Mouse (Mus musculus) heart, embryonic 14.5 days (tissue): ENCODE measurements around the gene Lhx2. TPM values are rescaled to one million over a fixed set of nuclear protein-coding genes. Genes with fewer than 3 reads are reported as not detected.
A peak's percentile ranks its signal among the peaks of the same experiment; 100 is the strongest.

ENCODE experiments used
- ATAC-seq: fragments of 200-750 bp; cut with Nextera tagmentation; 2 replicates; pipeline ENCODE4 v1.8.0; 2017; ENCODE audit warnings: low read depth, moderate TSS enrichment; ENCODE audit not compliant: insufficient number of reproducible peaks, insufficient read depth, low FRiP score
- H3K27ac ChIP-seq, 2 experiments: fragments of 200-500 bp in 1 of 2; fragments of 300-500 bp in 1 of 2; sonication (generic) in 1 of 2; replicated peaks in 1 of 2; 2 replicates each; pipeline ENCODE4 v1.5.1; 2012 to 2014; ENCODE audit warnings: low read depth in 2 of 2, low read length in 2 of 2, control low read depth in 1 of 2, mild to moderate bottlenecking in 1 of 2, mixed read lengths in 1 of 2; ENCODE audit not compliant: control insufficient read depth in 1 of 2, insufficient read depth in 1 of 2
- H3K27me3 ChIP-seq: fragments of 300-500 bp; sonication (generic); 2 replicates; pipeline ENCODE4 v1.6.1; 2014; ENCODE audit warnings: mild to moderate bottlenecking, low read length, control low read depth; ENCODE audit not compliant: control insufficient read depth, insufficient read depth
- H3K36me3 ChIP-seq: fragments of 300-500 bp; sonication (generic); 2 replicates; pipeline ENCODE4 v1.6.1; 2014; ENCODE audit warnings: mild to moderate bottlenecking, control low read depth, low read length, mixed read lengths; ENCODE audit not compliant: control insufficient read depth, insufficient read depth
- H3K4me1 ChIP-seq, 2 experiments: fragments of 200-500 bp in 1 of 2; fragments of 300-500 bp in 1 of 2; sonication (generic) in 1 of 2; 2 replicates each; pipeline ENCODE4 v1.6.1; 2012 to 2014; ENCODE audit warnings: low read length in 2 of 2, control low read depth in 1 of 2, mixed read lengths in 1 of 2; ENCODE audit not compliant: control insufficient read depth in 2 of 2, insufficient read depth in 2 of 2
- H3K4me2 ChIP-seq: fragments of 300-500 bp; sonication (generic); 2 replicates; pipeline ENCODE4 v1.6.1; 2014; ENCODE audit warnings: mild to moderate bottlenecking, low read length
- H3K4me3 ChIP-seq, 2 experiments: fragments of 200-500 bp in 1 of 2; fragments of 300-500 bp in 1 of 2; sonication (generic) in 1 of 2; 2 replicates each; pipeline ENCODE4 v1.5.1; 2012 to 2014; ENCODE audit warnings: low read length in 2 of 2, mild to moderate bottlenecking in 2 of 2, control low read depth in 1 of 2, low read depth in 1 of 2, moderate library complexity in 1 of 2; ENCODE audit not compliant: control insufficient read depth in 1 of 2, insufficient read depth in 1 of 2
- H3K9ac ChIP-seq: fragments of 300-500 bp; sonication (generic); 2 replicates; pipeline ENCODE4 v1.6.1; 2014; ENCODE audit warnings: mild to moderate bottlenecking, low read length
- H3K9me3 ChIP-seq: fragments of 300-500 bp; sonication (generic); 2 replicates; pipeline ENCODE4 v1.6.1; 2016; ENCODE audit warnings: low read length, control low read depth; ENCODE audit not compliant: control insufficient read depth
- WGBS: fragments of 180-500 bp; shearing (Covaris S2); extraction: QIAGEN DNeasy Blood & Tissue Kit; methylation state at CpG from one replicate; pipeline ENCODE4 v1.1.7; 2014; 5-methylcytosine and 5-hydroxymethylcytosine counted together
- polyA plus RNA-seq: library from polyadenylated mRNA; unstranded; fragments of >200 nt; fragmentation: Nextera tagmentation; extraction: Ambion mirVana; gene quantifications from 2 replicates; pipeline ENCODE4 v1.2.1, GENCODE M21; 2014

Gene Lhx2
- 0.43 TPM in 1 of 2 replicates, not detected in the other for polyA plus RNA-seq

- Histone ChIP-seq H3K27ac (no peak within 1 kb of the TSS), H3K9ac (peak within 1 kb of the TSS; percentile 38; the same call in 1 of the 2 replicates), H3K4me3 (peak within 1 kb of the TSS; percentile 47 to 49), H3K4me1 (peaks cover 2 to 11% of the 10 kb centered on the region in 2 experiments; a peak in 3 of 4 replicates), H3K9me3 (no peaks in the 10 kb centered on the region), H3K36me3 (no peaks in the 10 kb centered on the region), H3K27me3 (peaks cover 97% of the 10 kb centered on the region), H3K4me2 (peak within 1 kb of the TSS; percentile 90)
- no peak for ATAC-seq
- WGBS = 2% methylated on average over 44 of the region's 92 CpGs
Measured at GRCm38 (mm10) chr2:38338990-38339909, at the start of gene Lhx2. Gene Lhx2, plus strand, starts transcription at chr2:38339281.

GRCm38 (mm10) chr2:38291526-38291925, 47.6 kb upstream of the Lhx2 start:
- Histone ChIP-seq H3K9ac (no peak overlapping the region), H3K27ac (no peak overlapping the region), H3K36me3 (no peaks in the 10 kb centered on the region), H3K4me3 (no peak overlapping the region), H3K9me3 (no peaks in the 10 kb centered on the region), H3K4me1 (peaks cover 4 to 7% of the 10 kb centered on the region in 2 experiments), H3K27me3 (no peaks in the 10 kb centered on the region), H3K4me2 (no peak overlapping the region)
- 81% methylated on average over 1 of the region's 1 CpGs for WGBS
- no peak for ATAC-seq

- Histone ChIP-seq H3K4me3 (no peak overlapping the region), H3K9ac (no peak overlapping the region), H3K9me3 (no peaks in the 10 kb centered on the region), H3K27me3 (no peaks in the 10 kb centered on the region), H3K4me2 (no peak overlapping the region), H3K36me3 (no peaks in the 10 kb centered on the region), H3K4me1 (no peaks in the 10 kb centered on the region), H3K27ac (no peak overlapping the region)
- ATAC-seq = no peak
- WGBS = 88% methylated on average over 4 of the region's 4 CpGs
Measured at GRCm38 (mm10) chr2:38295939-38296338, 43.1 kb upstream of the Lhx2 start.

GRCm38 (mm10) chr2:38300941-38301340, 38.1 kb upstream of the Lhx2 start:
- H3K9me3 ChIP-seq = no peaks in the 10 kb centered on the region
- H3K4me3 ChIP-seq = no peak overlapping the region
- no peak overlapping the region for H3K27ac ChIP-seq
- H3K9ac ChIP-seq = no peak overlapping the region
- H3K4me2 ChIP-seq = no peak overlapping the region
- H3K36me3 ChIP-seq = no peaks in the 10 kb centered on the region
- H3K27me3 ChIP-seq = no peaks in the 10 kb centered on the region; the same call in 1 of the 2 replicates
- 68% methylated on average over 2 of the region's 2 CpGs for WGBS
- ATAC-seq = no peak
- no peaks in the 10 kb centered on the region for H3K4me1 ChIP-seq

GRCm38 (mm10) chr2:38305152-38305551, 33.9 kb upstream of the Lhx2 start:
- no peaks in the 10 kb centered on the region for H3K36me3 ChIP-seq
- no peak overlapping the region for H3K4me3 ChIP-seq
- no peak overlapping the region for H3K27ac ChIP-seq
- H3K4me1 ChIP-seq = no peaks in the 10 kb centered on the region
- H3K9ac ChIP-seq = no peak overlapping the region
- no peaks in the 10 kb centered on the region for H3K9me3 ChIP-seq
- no peak for ATAC-seq
- 48% methylated on average over 1 of the region's 1 CpGs for WGBS
- no peak overlapping the region for H3K4me2 ChIP-seq
- H3K27me3 ChIP-seq = no peaks in the 10 kb centered on the region; the same call in 1 of the 2 replicates

- H3K36me3 ChIP-seq = no peaks in the 10 kb centered on the region
- H3K4me3 ChIP-seq = no peak overlapping the region
- H3K27me3 ChIP-seq = no peaks in the 10 kb centered on the region
- WGBS = 37% methylated on average over 3 of the region's 3 CpGs
- H3K4me2 ChIP-seq = no peak overlapping the region
- no peaks in the 10 kb centered on the region for H3K4me1 ChIP-seq
- ATAC-seq = no peak
- H3K9ac ChIP-seq = no peak overlapping the region
- no peak overlapping the region for H3K27ac ChIP-seq
- no peaks in the 10 kb centered on the region for H3K9me3 ChIP-seq
Measured at GRCm38 (mm10) chr2:38312921-38313320, 26.2 kb upstream of the Lhx2 start.

GRCm38 (mm10) chr2:38313399-38313798, 25.7 kb upstream of the Lhx2 start:
- no peak overlapping the region for H3K4me2 ChIP-seq
- no peak for ATAC-seq
- H3K9ac ChIP-seq = no peak overlapping the region
- 38% methylated on average over 3 of the region's 3 CpGs for WGBS
- H3K4me1 ChIP-seq = no peaks in the 10 kb centered on the region
- no peaks in the 10 kb centered on the region for H3K27me3 ChIP-seq
- H3K27ac ChIP-seq = no peak overlapping the region
- H3K4me3 ChIP-seq = no peak overlapping the region
- no peaks in the 10 kb centered on the region for H3K36me3 ChIP-seq
- H3K9me3 ChIP-seq = no peaks in the 10 kb centered on the region
